Mouse (Mus musculus) liver, embryonic 18 days (tissue): Measurements from ENCODE around the gene Sval1. TPM values are rescaled to one million over a fixed set of nuclear protein-coding genes. Genes with fewer than 3 reads are reported as not detected.

ENCODE experiments used
- polyA plus RNA-seq: library from polyadenylated mRNA; depleted of rRNA; stranded (reverse); fragments of >200 nt; gene quantifications from 2 replicates; pipeline ENCODE4 v1.2.3, GENCODE M21; 2012; rRNA removed

Sval1 gene
- polyA plus RNA-seq: not detected in 2 replicates

GRCm38 (mm10) chr6:41951330-41951729 lies at the start of gene Sval1:
Gene Sval1, plus strand, starts transcription at chr6:41951630.

GRCm38 (mm10) chr6:41967840-41968239 lies 16.4 kb downstream of the Sval1 start, which contains the start of gene Sval3:
Gene Sval3, plus strand, starts transcription at chr6:41968140.

Other genes with a start within 250 kb of the Sval1 start
- gene Kel, start 247.3 kb upstream of the Sval1 start, polyA plus RNA-seq: 121 TPM in 2 replicates
- gene Olfr459, start 176.5 kb upstream of the Sval1 start, polyA plus RNA-seq: not detected in 2 replicates
- gene Pip, start 104.1 kb upstream of the Sval1 start, polyA plus RNA-seq: not detected in 2 replicates
- gene Sval2, start 98.6 kb upstream of the Sval1 start, polyA plus RNA-seq: not detected in 2 replicates
- not detected in 2 replicates for gene Sval3, start 16.5 kb downstream of the Sval1 start, polyA plus RNA-seq
- not detected in 2 replicates for gene Sva, start 86.8 kb downstream of the Sval1 start, polyA plus RNA-seq
- gene Tas2r139, start 189.3 kb downstream of the Sval1 start, polyA plus RNA-seq: not detected in 2 replicates